Comparison of ENCODE assay signal across 9 mouse cellular contexts in genomic region chr11:115224889-115225288, GRCm38 (mm10). TPM values are rescaled to one million over a fixed set of nuclear protein-coding genes. Genes with fewer than 3 reads are reported as not detected.
DNase-seq lines count a peak whose midpoint lies in the region; ATAC-seq lines count a peak whose summit lies in the region.
"Had no signal": no experiment of that assay in that cellular context is flagged by ENCODE, and none has a peak within 500 bp of the region (broad histone marks: within the 10 kb centered on the region; RNA-seq: fewer than 3 reads in every experiment).

No protein-coding gene starts in this region.

- H3K9me3 ChIP-seq in hindbrain, embryonic 14.5 days (ENCODE audit: control insufficient read depth, low read length), result no peaks in the 10 kb centered on the region
- no peaks in the 10 kb centered on the region for H3K9me3 ChIP-seq in hindbrain, embryonic 16.5 days (ENCODE audit: control insufficient read depth, low read length)
- H3K9me3 ChIP-seq: embryonic facial prominence, embryonic 13.5 days had no signal

- 42% methylated on average over 8 of the region's 8 CpGs for WGBS in hindbrain, embryonic 14.5 days
- 38% methylated on average over 8 of the region's 8 CpGs for WGBS in hindbrain, embryonic 16.5 days

- 0 out of 2 replicates have a peak overlapping the region, but pooled peaks have one; percentile 9 for H3K27ac ChIP-seq in hindbrain, embryonic 14.5 days
- no peak overlapping the region for H3K27ac ChIP-seq in hindbrain, embryonic 16.5 days (ENCODE audit: low read depth, low read length)
- H3K27ac ChIP-seq: embryonic facial prominence, embryonic 13.5 days had no signal

- ATAC-seq in hindbrain, embryonic 14.5 days (ENCODE audit: low FRiP score), result no peak
- no peak for ATAC-seq in hindbrain, embryonic 16.5 days
- peak; percentile 57; the same call in 1 of the 2 replicates for ATAC-seq in megakaryocyte-erythroid progenitor cell, adult 5-6 weeks (replicated peaks; ENCODE audit: low FRiP score, low TSS enrichment, poor library complexity, severe bottlenecking)
- ATAC-seq in monocyte, adult 5-6 weeks (replicated peaks; ENCODE audit: insufficient number of reproducible peaks, low FRiP score, low TSS enrichment, poor library complexity, severe bottlenecking), result no peak

- no peak overlapping the region for H3K9ac ChIP-seq in hindbrain, embryonic 14.5 days
- no peak overlapping the region for H3K9ac ChIP-seq in hindbrain, embryonic 16.5 days (ENCODE audit: low read depth, low read length)
- H3K9ac ChIP-seq: embryonic facial prominence, embryonic 13.5 days had no signal

- no peaks in the 10 kb centered on the region for H3K36me3 ChIP-seq in hindbrain, embryonic 14.5 days (replicated peaks; ENCODE audit: control insufficient read depth, insufficient read depth)
- H3K36me3 ChIP-seq in hindbrain, embryonic 16.5 days (ENCODE audit: control insufficient read depth, insufficient read depth, low read length), result no peaks in the 10 kb centered on the region
- H3K36me3 ChIP-seq: embryonic facial prominence, embryonic 13.5 days had no signal

- DNase-seq in hindbrain, embryonic 14.5 days (ENCODE audit: low spot score), result peak; percentile 64
- DNase-seq in 416B (ENCODE audit: low read depth) (peak; percentile 43), NIH3T3 (ENCODE audit: low read depth) (peak; percentile 50)
- peak; percentile 50 to 71 for DNase-seq in cerebellum, postnatal 4 days (ENCODE audit: low spot score in 2 of 2)
- DNase-seq in induced T-regulatory cell, adult 2 months (ENCODE audit: low read depth), result peak; percentile 68

- H3K4me3 ChIP-seq in hindbrain, embryonic 14.5 days (replicated peaks; ENCODE audit: low read length), result no peak overlapping the region
- no peak overlapping the region for H3K4me3 ChIP-seq in hindbrain, embryonic 16.5 days (ENCODE audit: low read length)
- H3K4me3 ChIP-seq: embryonic facial prominence, embryonic 13.5 days had no signal

- H3K4me2 ChIP-seq in hindbrain, embryonic 14.5 days (replicated peaks), result no peak overlapping the region
- no peak overlapping the region for H3K4me2 ChIP-seq in hindbrain, embryonic 16.5 days (ENCODE audit: low read length)
- H3K4me2 ChIP-seq: embryonic facial prominence, embryonic 13.5 days had no signal

- H3K4me1 ChIP-seq in hindbrain, embryonic 14.5 days (replicated peaks; ENCODE audit: control insufficient read depth, insufficient read depth, low read length), result peaks cover 58% of the 10 kb centered on the region
- peaks cover 37% of the 10 kb centered on the region for H3K4me1 ChIP-seq in hindbrain, embryonic 16.5 days (ENCODE audit: control insufficient read depth, insufficient read depth, low read depth, low read length)

- no peaks in the 10 kb centered on the region for H3K27me3 ChIP-seq in hindbrain, embryonic 14.5 days (ENCODE audit: control insufficient read depth, insufficient read depth, low read length)
- no peaks in the 10 kb centered on the region for H3K27me3 ChIP-seq in hindbrain, embryonic 16.5 days (replicated peaks; ENCODE audit: control insufficient read depth, insufficient read depth, low read length)

RNA-seq across cellular contexts. Expression of gene Nat9, which starts 37.2 kb away (rescaled TPM):
- 18.2 and 20.0 TPM in 2 replicates for polyA plus RNA-seq in hindbrain, embryonic 14.5 days (2014; fragmentation: Nextera tagmentation; extraction: Ambion mirVana)
- polyA plus RNA-seq in hindbrain, embryonic 16.5 days (2015; fragmentation: Nextera tagmentation; extraction: Ambion mirVana), result 20.9 and 24.6 TPM in 2 replicates
- 15.0 and 24.9 TPM in 2 replicates for total RNA-seq in megakaryocyte-erythroid progenitor cell, adult 5-6 weeks (2014; fragmentation: Nextera tagmentation)
- total RNA-seq in megakaryocyte-erythroid progenitor cell, adult 5-6 weeks (2017), result 19.4 and 51.5 TPM in 2 replicates
- 25.4 to 39.9 TPM (median 37.8 TPM) in 3 replicates for total RNA-seq in monocyte, adult 5-6 weeks (2017)

RNA-seq across cellular contexts. Expression of gene Tmem104, which starts 37.6 kb away (rescaled TPM):
- polyA plus RNA-seq in hindbrain, embryonic 14.5 days (2014; fragmentation: Nextera tagmentation; extraction: Ambion mirVana), result 10.7 and 11.7 TPM in 2 replicates
- polyA plus RNA-seq in hindbrain, embryonic 16.5 days (2015; fragmentation: Nextera tagmentation; extraction: Ambion mirVana), result 12.3 and 13.1 TPM in 2 replicates
- total RNA-seq in megakaryocyte-erythroid progenitor cell, adult 5-6 weeks (2014; fragmentation: Nextera tagmentation), result 5.0 and 10.1 TPM in 2 replicates
- 1.8 and 7.9 TPM in 2 replicates for total RNA-seq in megakaryocyte-erythroid progenitor cell, adult 5-6 weeks (2017)
- total RNA-seq in monocyte, adult 5-6 weeks (2017), result 12.1 to 32.4 TPM (median 17.3 TPM) in 3 replicates

RNA-seq across cellular contexts. Expression of gene Grin2c, which starts 42.2 kb away (rescaled TPM):
- polyA plus RNA-seq in hindbrain, embryonic 14.5 days (2014; fragmentation: Nextera tagmentation; extraction: Ambion mirVana), result 0.33 and 0.35 TPM in 2 replicates
- polyA plus RNA-seq in hindbrain, embryonic 16.5 days (2015; fragmentation: Nextera tagmentation; extraction: Ambion mirVana), result 0.60 and 0.72 TPM in 2 replicates
- total RNA-seq in megakaryocyte-erythroid progenitor cell, adult 5-6 weeks (2014; fragmentation: Nextera tagmentation), result not detected in 2 replicates
- total RNA-seq in megakaryocyte-erythroid progenitor cell, adult 5-6 weeks (2017), result not detected in 2 replicates
- total RNA-seq in monocyte, adult 5-6 weeks (2017), result not detected in 3 replicates
- polyA plus RNA-seq: embryonic facial prominence, embryonic 13.5 days had no signal

RNA-seq across cellular contexts. Expression of gene Fdxr, which starts 52.0 kb away (rescaled TPM):
- polyA plus RNA-seq in hindbrain, embryonic 14.5 days (2014; fragmentation: Nextera tagmentation; extraction: Ambion mirVana), result 15.2 TPM in 2 replicates
- polyA plus RNA-seq in hindbrain, embryonic 16.5 days (2015; fragmentation: Nextera tagmentation; extraction: Ambion mirVana), result 21.2 and 22.5 TPM in 2 replicates
- 17.0 and 18.6 TPM in 2 replicates for total RNA-seq in megakaryocyte-erythroid progenitor cell, adult 5-6 weeks (2014; fragmentation: Nextera tagmentation)
- total RNA-seq in megakaryocyte-erythroid progenitor cell, adult 5-6 weeks (2017), result 5.9 and 20.8 TPM in 2 replicates
- 8.4 to 14.8 TPM (median 11.7 TPM) in 3 replicates for total RNA-seq in monocyte, adult 5-6 weeks (2017)
